Mouse (Mus musculus) cerebellum, postnatal 14 days (tissue): ENCODE measurements around the gene Yipf4.

Source experiments
- DNase-seq, 2 experiments: peaks; one replicate each; pipeline ENCODE4 v3.0.0; 2021; ENCODE audit warnings: mixed read lengths in 2 of 2

The Yipf4 gene

DNA sequence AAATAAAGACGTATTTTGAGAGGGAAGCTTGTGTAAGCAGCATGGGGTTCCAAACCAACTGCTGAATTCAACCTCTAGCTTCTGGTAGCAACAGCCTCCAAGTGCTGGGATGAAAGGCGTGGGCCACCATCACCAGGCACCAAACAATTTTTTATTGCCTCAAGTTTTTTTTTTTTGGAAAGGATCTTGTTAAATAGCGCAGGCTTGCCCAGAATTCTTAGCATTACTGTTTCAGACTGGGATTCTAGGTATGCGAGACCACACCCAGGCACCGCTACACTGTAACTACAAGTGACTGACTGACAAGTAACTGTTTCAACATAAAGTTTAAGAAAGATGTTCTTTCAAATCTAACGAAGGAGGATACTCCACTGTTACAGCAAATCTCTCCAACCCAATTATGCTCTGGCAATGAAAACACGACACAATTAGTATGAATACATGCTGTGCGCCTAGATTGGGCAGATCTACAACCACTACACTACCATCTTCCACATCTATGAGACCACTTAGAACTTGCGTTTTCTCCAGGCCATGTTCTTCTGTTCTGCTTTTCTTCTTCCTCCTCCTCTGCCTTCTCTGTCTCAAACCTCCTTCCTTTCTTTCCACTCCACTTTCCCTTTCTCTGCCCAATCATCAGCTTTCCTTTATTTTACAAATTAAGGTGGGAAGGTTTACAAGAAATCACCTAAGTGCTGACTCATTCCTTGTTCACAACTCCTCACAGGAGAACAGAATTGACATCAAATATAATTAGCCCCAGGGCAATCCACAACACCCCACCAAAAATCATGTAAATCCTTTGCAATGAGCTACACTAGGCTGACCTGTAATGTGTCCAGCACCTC, 37.7 kb downstream of the Yipf4 start:
- DNase-seq = peak; percentile 5 to 15

DNA sequence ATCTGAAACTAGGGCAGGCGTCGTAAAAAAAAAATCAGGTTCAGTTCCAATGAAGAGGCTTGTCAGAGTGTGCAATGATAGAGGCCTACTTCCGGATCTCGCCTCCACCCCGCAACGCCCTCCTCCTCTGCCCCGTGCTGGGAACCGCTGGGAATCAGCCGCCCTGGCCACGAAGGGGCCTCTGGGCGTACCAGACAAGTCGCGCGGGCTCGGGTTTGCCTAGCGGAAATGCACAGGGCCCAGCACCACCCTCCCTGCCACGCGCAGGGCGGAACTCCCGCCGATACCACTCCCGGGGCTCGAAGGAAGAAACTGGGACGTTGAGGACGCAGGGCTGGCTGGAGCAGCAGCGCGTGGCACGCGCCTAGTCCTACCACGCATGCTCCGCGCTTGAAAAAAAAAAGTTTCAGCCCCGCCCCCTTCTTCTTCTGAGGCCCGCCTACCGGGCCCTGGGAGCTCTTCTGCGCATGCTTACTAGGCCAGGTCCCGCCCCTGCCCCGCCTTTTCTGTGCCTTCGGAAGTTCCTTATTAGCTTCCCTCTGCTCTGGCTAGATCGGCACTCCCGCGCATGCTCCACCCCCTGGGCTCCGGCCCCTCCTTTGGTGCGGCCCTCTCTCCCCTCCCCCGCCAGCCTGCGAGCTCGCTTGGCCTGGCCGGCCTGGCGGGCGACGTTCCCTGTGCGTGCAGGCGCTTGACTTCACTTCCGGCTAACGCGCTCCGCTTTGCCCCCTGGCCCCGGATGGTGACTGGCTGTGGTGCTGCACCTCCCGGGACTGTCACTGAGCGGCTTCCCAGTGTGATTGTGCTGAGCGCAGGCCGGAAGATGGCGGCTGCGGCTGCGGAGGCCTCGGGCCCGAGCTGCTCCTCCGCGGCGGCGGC, 38.7 kb downstream of the Yipf4 start, which contains the start of gene Birc6:
Gene Birc6 (plus strand): TSS at position 567 of the 879 bp plus-strand sequence.
- DNase-seq = peak; percentile 100

DNA sequence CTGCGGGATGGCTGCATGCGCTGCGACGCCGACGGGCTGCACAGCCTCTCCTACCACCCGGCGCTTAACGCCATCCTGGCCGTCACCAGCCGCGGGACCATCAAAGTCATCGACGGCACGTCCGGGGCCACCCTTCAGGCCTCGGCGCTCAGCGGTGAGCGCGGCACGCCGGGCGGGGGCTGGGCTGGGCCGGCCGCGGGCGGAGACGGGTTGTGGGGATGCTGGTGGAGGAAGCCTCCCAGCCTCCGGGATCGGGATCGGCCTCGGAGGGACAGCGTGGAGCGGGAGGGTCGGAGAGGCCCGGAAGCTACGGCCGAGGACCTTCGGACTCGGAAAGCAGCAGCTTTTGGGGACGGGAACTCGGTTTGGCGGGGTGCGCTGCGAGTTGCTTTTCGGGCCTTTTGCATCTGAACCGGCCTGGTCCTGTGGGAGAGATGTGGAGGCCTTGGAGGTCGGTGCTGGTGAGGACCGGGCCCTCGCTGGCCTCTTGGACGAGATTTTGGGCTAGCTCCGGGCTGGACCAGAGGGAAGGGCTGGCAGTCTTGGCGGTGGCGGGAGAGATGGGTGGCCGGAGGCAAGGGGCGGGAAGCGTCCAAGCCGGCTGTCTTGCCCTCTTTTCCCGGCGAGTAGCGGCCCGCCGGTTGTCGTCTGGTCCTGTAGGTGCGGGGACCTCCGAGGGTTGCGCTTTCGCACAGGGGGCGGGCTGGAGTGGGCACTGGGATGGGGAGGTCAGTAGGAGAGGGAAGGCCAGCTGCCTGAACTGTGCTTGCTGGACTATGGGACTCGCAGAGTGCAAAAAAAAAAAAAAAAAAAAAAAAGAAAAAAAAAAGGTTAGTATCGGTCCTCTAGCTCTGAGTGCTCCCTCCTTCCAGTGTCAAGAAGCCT, 39.6 kb downstream of the Yipf4 start:
- peak in 1 of 2 experiments; percentile 63 for DNase-seq

DNA sequence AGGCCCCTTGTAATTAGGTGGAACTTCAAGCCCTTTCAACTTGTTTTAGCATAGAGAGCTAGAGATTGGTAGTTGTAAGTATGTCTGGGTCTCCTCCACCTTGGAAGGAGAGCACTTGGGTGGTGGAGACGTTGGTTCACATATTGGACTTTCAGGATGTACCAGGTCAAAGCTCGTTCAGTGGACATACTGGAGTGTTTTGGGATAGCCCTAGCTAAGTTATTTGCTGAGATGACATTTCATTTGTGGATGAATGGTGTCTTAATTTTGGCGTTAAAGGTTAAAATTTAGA, 40.2 kb downstream of the Yipf4 start:
- peak in 1 of 2 experiments; percentile 9 for DNase-seq

DNA sequence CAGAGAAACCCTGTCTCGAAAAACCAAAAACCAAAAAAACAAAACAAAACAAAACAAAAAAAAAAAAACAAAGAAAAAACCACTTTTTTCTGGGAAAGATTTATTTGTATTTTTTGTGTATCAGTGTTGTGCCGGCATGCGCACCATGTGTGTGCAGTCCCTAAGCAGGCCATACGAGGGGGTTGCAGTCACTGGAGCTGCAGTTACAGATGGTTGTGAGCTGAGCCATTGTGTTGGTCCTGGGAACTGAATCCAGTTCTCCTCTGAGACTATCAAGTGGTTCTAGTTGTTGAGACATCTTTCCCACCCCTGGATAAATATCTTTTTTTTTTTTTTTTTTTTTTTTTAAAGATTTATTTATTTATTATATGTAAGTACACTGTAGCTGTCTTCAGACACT, 45.7 kb downstream of the Yipf4 start:
- no peak for DNase-seq

DNA sequence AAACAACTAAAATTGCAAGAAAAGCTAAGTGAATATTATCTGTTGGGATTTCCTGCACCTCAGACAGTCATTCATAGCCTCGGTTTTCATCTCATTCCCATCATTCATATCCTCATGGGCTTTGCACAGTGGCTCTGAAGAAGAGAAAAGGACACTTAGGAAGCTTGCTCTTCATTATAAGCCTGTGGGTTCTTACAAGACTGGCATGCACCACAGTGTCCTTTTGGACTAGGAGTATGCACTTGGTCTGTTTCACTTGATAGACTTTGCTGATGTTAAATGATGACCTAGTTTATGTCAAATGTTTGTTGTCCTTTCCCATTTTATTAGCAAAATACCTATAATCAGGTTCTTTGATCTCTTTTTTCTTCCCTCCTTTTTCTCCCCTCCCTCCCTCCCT, 48.2 kb downstream of the Yipf4 start:
- DNase-seq = no peak

DNA sequence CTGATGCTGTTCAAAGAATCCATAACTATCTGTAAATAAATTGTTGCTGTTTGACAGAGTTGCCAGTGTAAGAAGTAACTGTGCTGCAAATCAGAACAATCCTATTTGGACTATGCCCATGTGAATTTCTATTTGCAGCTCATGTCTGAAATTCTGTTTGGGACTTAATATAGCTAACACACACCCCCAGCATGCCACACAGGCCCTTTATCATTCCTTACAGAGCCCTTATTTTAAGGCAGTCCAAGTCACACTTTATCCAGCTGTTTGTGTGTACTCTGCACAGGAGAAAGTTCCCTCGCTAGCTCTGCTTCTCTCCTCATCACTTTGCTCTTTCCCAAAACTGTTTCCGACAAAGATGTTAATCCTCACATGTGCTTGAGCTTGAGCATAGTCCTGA, 54.3 kb downstream of the Yipf4 start:
- DNase-seq = no peak
